Mouse (Mus musculus) limb, embryonic 14.5 days (tissue): ENCODE measurements around the gene Nrip1. TPM values are rescaled to one million over a fixed set of nuclear protein-coding genes. Genes with fewer than 3 reads are reported as not detected.

Source experiments
- ATAC-seq: fragments of 200-750 bp; cut with Nextera tagmentation; 2 replicates; pipeline ENCODE4 v1.8.0; 2017; ENCODE audit warnings: low read depth, moderate number of reproducible peaks, moderate TSS enrichment; ENCODE audit not compliant: low FRiP score
- DNase-seq: peaks from one replicate; pipeline ENCODE4 v3.0.0-alpha.2; 2015; ENCODE audit warnings: low spot score
- H3K27ac ChIP-seq: fragments of 300-500 bp; sonication (generic); replicated peaks from 2 replicates; pipeline ENCODE4 v1.5.1; 2014; ENCODE audit warnings: low read depth, mild to moderate bottlenecking, low read length, moderate library complexity, mixed read lengths
- H3K27me3 ChIP-seq: fragments of 300-500 bp; sonication (generic); 2 replicates; pipeline ENCODE4 v1.6.1; 2014; ENCODE audit warnings: low read length, mixed read lengths; ENCODE audit not compliant: control insufficient read depth, insufficient read depth
- H3K36me3 ChIP-seq: fragments of 300-500 bp; sonication (generic); 2 replicates; pipeline ENCODE4 v1.6.1; 2014; ENCODE audit warnings: mild to moderate bottlenecking, low read length, moderate library complexity, mixed read lengths; ENCODE audit not compliant: control insufficient read depth, insufficient read depth
- H3K4me1 ChIP-seq: fragments of 300-500 bp; sonication (generic); 2 replicates; pipeline ENCODE4 v1.6.1; 2014; ENCODE audit warnings: antibody characterized with exemption, low read length, mixed read lengths; ENCODE audit not compliant: control insufficient read depth, insufficient read depth
- H3K4me2 ChIP-seq: fragments of 300-500 bp; sonication (generic); replicated peaks from 2 replicates; pipeline ENCODE4 v1.6.1; 2014; ENCODE audit warnings: low read depth, mild to moderate bottlenecking, low read length, moderate library complexity; ENCODE audit not compliant: severe bottlenecking
- H3K4me3 ChIP-seq: fragments of 300-500 bp; sonication (generic); replicated peaks from 2 replicates; pipeline ENCODE4 v1.5.1; 2014; ENCODE audit warnings: low read length
- H3K9ac ChIP-seq: fragments of 300-500 bp; sonication (generic); 2 replicates; pipeline ENCODE4 v1.6.1; 2014; ENCODE audit warnings: mild to moderate bottlenecking, low read depth, low read length, moderate library complexity; ENCODE audit not compliant: severe bottlenecking
- H3K9me3 ChIP-seq: fragments of 300-500 bp; sonication (generic); 2 replicates; pipeline ENCODE4 v1.6.1; 2016; ENCODE audit warnings: low read length; ENCODE audit not compliant: control insufficient read depth
- POLR2A ChIP-seq: fragments of 200-500 bp; IDR thresholded peaks from 2 replicates; pipeline ENCODE4 v1.8.0; 2012; ENCODE audit warnings: inconsistent platforms, mild to moderate bottlenecking, moderate library complexity, borderline replicate concordance; ENCODE audit not compliant: insufficient read depth, insufficient read length; ENCODE audit errors: extremely low read depth
- WGBS: fragments of 180-500 bp; shearing (Covaris S2); extraction: QIAGEN DNeasy Blood & Tissue Kit; methylation state at CpG from one replicate; pipeline ENCODE4 v1.1.7; 2014; 5-methylcytosine and 5-hydroxymethylcytosine counted together
- polyA plus RNA-seq, 2 experiments: library from polyadenylated mRNA; depleted of rRNA in 1 of 2; stranded (reverse) in 1 of 2; unstranded in 1 of 2; fragments of >200 nt; fragmentation: Nextera tagmentation in 1 of 2; extraction: Ambion mirVana in 1 of 2; gene quantifications; 2 replicates each; pipeline versions ENCODE4 v1.2.1 to v1.2.3; 2012 to 2014

Nrip1 gene
- polyA plus RNA-seq (2012; rRNA removed) (6.5 and 6.9 TPM in 2 replicates), polyA plus RNA-seq (2014; fragmentation: Nextera tagmentation; extraction: Ambion mirVana) (34.3 and 37.3 TPM in 2 replicates)

DNA sequence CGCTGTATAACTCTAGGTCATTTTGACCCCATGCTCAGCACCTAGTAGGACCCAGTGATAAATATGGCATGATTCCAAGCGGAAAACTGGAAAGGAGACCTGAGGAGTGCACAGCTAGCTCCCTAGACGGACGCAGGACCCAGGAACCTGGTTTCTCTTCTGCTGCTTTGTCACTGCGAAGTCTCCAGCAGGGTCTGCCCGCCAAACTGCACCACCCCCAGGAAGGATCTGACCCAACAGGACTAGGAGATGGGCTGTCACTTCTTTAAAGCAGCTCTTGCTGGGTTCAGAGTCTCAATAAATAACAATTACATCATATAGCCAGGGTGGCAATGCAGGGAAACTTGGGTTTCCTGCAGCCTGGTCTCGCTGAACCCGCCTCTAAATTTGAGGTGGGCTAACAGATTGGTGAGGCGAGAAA, at the start of gene Nrip1:
Gene Nrip1, minus strand, starts transcription at position 157 of the 421 bp plus-strand sequence.
- peak within 1 kb of the TSS; percentile 73 for H3K4me2 ChIP-seq
- peak; percentile 23 for ATAC-seq
- H3K27ac ChIP-seq, result peak within 1 kb of the TSS; percentile 99
- H3K4me1 ChIP-seq, result peaks cover 17% of the 10 kb centered on the region
- no peaks in the 10 kb centered on the region for H3K9me3 ChIP-seq
- H3K4me3 ChIP-seq, result peak within 1 kb of the TSS; percentile 84
- peak within 1 kb of the TSS; percentile 98 for H3K9ac ChIP-seq
- H3K36me3 ChIP-seq, result no peaks in the 10 kb centered on the region
- peak; percentile 31; the same call in 1 of the 2 replicates for TF ChIP-seq POLR2A
- 0% methylated on average over 9 of the region's 9 CpGs for WGBS
- peak; percentile 45 for DNase-seq
- no peaks in the 10 kb centered on the region for H3K27me3 ChIP-seq

DNA sequence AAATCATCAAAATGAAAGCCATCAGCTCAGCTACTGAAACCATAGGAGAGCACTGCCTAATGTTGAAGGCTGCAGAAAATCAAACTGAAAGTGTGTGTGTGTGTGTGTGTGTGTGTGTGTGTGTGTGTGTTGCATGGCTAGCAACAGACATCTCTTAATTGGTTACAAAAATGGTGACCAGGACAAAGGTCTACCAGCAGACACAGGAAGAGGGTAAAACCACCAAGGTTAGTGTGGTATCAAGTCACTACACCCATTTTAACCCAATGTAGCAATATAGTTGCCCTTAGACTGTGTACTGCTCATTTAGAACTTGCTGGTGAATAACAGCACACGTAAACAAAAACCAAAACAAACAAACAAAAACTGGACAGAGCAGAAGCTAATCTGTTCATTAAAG, 48.9 kb upstream of the Nrip1 start:
- ATAC-seq, result no peak
- Histone ChIP-seq H3K36me3 (no peaks in the 10 kb centered on the region), H3K4me1 (no peaks in the 10 kb centered on the region), H3K27me3 (no peaks in the 10 kb centered on the region), H3K27ac (no peak overlapping the region), H3K4me2 (no peak overlapping the region), H3K4me3 (no peak overlapping the region), H3K9me3 (no peaks in the 10 kb centered on the region), H3K9ac (no peak overlapping the region)
- no peak for TF ChIP-seq POLR2A
- DNase-seq, result no peak
- WGBS, result 94% methylated on average over 1 of the region's 1 CpGs

DNA sequence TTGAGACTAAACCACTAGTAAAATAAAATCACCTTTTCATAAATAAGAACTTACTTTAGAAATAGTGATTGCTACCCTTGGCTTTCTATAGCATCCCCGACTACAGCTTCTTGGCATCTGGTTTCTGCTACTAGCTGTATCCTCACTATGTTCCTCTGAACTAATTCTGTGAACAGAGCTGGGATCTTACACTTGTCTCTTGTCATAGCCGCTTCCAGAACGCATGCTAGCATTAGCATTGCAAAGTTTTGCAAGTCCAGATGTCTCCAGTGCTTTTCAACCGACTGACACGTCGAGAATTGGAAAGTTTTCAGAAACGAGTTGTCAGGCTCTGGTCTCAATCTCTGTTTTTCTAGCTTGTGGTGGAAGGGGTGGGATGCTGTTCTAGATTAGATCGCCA, 46.2 kb upstream of the Nrip1 start:
- Histone ChIP-seq H3K4me3 (no peak overlapping the region), H3K27ac (no peak overlapping the region), H3K9me3 (no peaks in the 10 kb centered on the region), H3K27me3 (no peaks in the 10 kb centered on the region), H3K9ac (no peak overlapping the region), H3K4me1 (peaks cover 5% of the 10 kb centered on the region; the same call in 1 of the 2 replicates), H3K36me3 (no peaks in the 10 kb centered on the region), H3K4me2 (no peak overlapping the region)
- ATAC-seq (no peak), DNase-seq (no peak)
- TF ChIP-seq POLR2A, result no peak
- 59% methylated on average over 8 of the region's 8 CpGs for WGBS

DNA sequence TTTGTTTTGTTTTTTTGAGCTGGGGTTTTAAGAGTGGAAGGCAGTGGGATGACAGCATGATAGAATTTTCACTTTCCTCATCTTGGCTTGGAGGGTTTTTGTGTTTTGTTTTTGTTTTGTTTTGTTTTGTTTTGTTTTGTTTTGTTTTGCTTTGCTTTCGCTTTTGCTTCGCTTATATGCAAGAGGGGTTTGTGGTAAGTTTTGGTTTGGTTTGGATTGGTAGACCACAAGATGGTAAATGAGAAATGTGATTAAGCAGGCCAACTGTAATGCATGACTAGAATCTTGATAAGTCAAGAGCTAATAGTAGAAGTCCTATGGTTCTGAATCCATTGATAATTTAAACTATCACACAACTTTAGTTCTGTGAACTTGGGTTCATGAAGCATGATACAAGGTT, 42.9 kb upstream of the Nrip1 start:
- Histone ChIP-seq H3K36me3 (no peaks in the 10 kb centered on the region), H3K4me2 (no peak overlapping the region), H3K4me3 (no peak overlapping the region), H3K4me1 (peaks cover 9% of the 10 kb centered on the region; the same call in 1 of the 2 replicates), H3K27ac (no peak overlapping the region), H3K9ac (no peak overlapping the region), H3K27me3 (no peaks in the 10 kb centered on the region), H3K9me3 (no peaks in the 10 kb centered on the region)
- DNase-seq, result no peak
- no peak for ATAC-seq
- WGBS, result 96% methylated on average over 2 of the region's 2 CpGs
- TF ChIP-seq POLR2A, result no peak

DNA sequence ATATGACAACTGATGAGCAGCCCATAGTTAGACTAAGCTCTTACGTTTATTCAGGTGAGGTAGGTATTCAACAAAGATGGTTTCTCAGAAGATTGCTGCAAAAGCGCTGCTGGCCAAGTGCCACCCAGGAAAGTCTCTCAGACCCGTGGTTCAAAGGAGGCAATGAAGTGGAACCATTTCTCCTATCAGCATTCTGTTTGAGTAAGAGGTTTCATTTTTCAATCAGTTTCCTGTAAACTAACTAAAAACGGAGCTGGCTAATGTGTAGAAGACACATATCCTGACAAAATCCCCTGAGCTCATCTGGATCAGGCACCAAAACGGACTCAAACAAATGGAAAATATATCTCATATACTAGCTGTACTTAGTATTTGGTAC, 42.4 kb upstream of the Nrip1 start:
- ATAC-seq (no peak), DNase-seq (no peak)
- no peaks in the 10 kb centered on the region for H3K9me3 ChIP-seq
- no peaks in the 10 kb centered on the region for H3K36me3 ChIP-seq
- no peak for TF ChIP-seq POLR2A
- H3K27me3 ChIP-seq, result no peaks in the 10 kb centered on the region
- 78% methylated on average over 5 of the region's 5 CpGs for WGBS
- no peak overlapping the region for H3K4me2 ChIP-seq
- H3K4me3 ChIP-seq, result no peak overlapping the region
- no peak overlapping the region for H3K27ac ChIP-seq
- H3K4me1 ChIP-seq, result peaks cover 9% of the 10 kb centered on the region; the same call in 1 of the 2 replicates
- H3K9ac ChIP-seq, result no peak overlapping the region
